Mouse (Mus musculus) midbrain, embryonic 12.5 days (tissue): ENCODE results near the gene Olfr958. TPM values are rescaled to one million over a fixed set of nuclear protein-coding genes. Genes with fewer than 3 reads are reported as not detected.

Experiments
- ATAC-seq: fragments of 200-750 bp; cut with Nextera tagmentation; 2 replicates; pipeline ENCODE4 v1.8.0; 2017; ENCODE audit warnings: low read depth, moderate TSS enrichment, moderate library complexity; ENCODE audit not compliant: low FRiP score
- H3K27ac ChIP-seq: fragments of 300-500 bp; sonication (generic); replicated peaks from 2 replicates; pipeline ENCODE4 v1.5.1; 2016; ENCODE audit warnings: mild to moderate bottlenecking
- H3K27me3 ChIP-seq: fragments of 300-500 bp; sonication (generic); 2 replicates; pipeline ENCODE4 v1.6.1; 2016; ENCODE audit warnings: mild to moderate bottlenecking
- H3K36me3 ChIP-seq: fragments of 300-500 bp; sonication (generic); 2 replicates; pipeline ENCODE4 v1.6.1; 2016
- H3K4me1 ChIP-seq: fragments of 300-500 bp; sonication (generic); 2 replicates; pipeline ENCODE4 v1.6.1; 2016
- H3K4me2 ChIP-seq: fragments of 300-500 bp; sonication (generic); replicated peaks from 2 replicates; pipeline ENCODE4 v1.6.1; 2016; ENCODE audit warnings: mild to moderate bottlenecking, moderate library complexity
- H3K4me3 ChIP-seq: fragments of 300-500 bp; sonication (generic); 2 replicates; pipeline ENCODE4 v1.5.1; 2016; ENCODE audit warnings: mild to moderate bottlenecking
- H3K9ac ChIP-seq: fragments of 300-500 bp; sonication (generic); replicated peaks from 2 replicates; pipeline ENCODE4 v1.6.1; 2016; ENCODE audit warnings: mild to moderate bottlenecking, moderate library complexity
- H3K9me3 ChIP-seq: fragments of 300-500 bp; sonication (generic); 2 replicates; pipeline ENCODE4 v1.6.1; 2016; ENCODE audit warnings: mild to moderate bottlenecking
- WGBS: fragments of 180-500 bp; shearing (Covaris S2); methylation state at CpG from one replicate; pipeline ENCODE4 v1.1.7; 2016; 5-methylcytosine and 5-hydroxymethylcytosine counted together
- polyA plus RNA-seq: library from polyadenylated mRNA; unstranded; fragments of >200 nt; fragmentation: Nextera tagmentation; extraction: Ambion mirVana; gene quantifications from 2 replicates; pipeline ENCODE4 v1.2.1, GENCODE M21; 2016

Gene Olfr958
- polyA plus RNA-seq, 1 experiment from 2014 or later = not detected

GRCm38 (mm10) chr9:39509412-39509811 is 44.4 kb downstream of the Olfr958 start:
- WGBS = 81% methylated on average over 9 of the region's 9 CpGs
- Histone ChIP-seq H3K36me3 (no peaks in the 10 kb centered on the region), H3K9ac (no peak overlapping the region), H3K4me3 (no peak overlapping the region), H3K4me2 (no peak overlapping the region), H3K9me3 (no peaks in the 10 kb centered on the region), H3K27ac (no peak overlapping the region), H3K27me3 (no peaks in the 10 kb centered on the region), H3K4me1 (no peaks in the 10 kb centered on the region)
- no peak for ATAC-seq

GRCm38 (mm10) chr9:39508998-39509397 is 44.9 kb downstream of the Olfr958 start:
- Histone ChIP-seq H3K27me3 (no peaks in the 10 kb centered on the region), H3K27ac (no peak overlapping the region), H3K4me2 (no peak overlapping the region), H3K4me3 (no peak overlapping the region), H3K9me3 (no peaks in the 10 kb centered on the region), H3K9ac (no peak overlapping the region), H3K36me3 (no peaks in the 10 kb centered on the region), H3K4me1 (no peaks in the 10 kb centered on the region)
- 10% methylated on average over 6 of the region's 6 CpGs for WGBS
- ATAC-seq = peak; percentile 74

Other genes with a start within 250 kb of the Olfr958 start
- gene Olfr948, start 228.0 kb downstream of the Olfr958 start, polyA plus RNA-seq = not detected in 2 replicates
- gene Olfr951, start 166.6 kb downstream of the Olfr958 start, polyA plus RNA-seq = not detected in 2 replicates
- not detected in 2 replicates for gene Olfr952, start 126.9 kb downstream of the Olfr958 start, polyA plus RNA-seq
- gene Olfr954, start 97.4 kb downstream of the Olfr958 start, polyA plus RNA-seq = not detected in 2 replicates
- gene Olfr955, start 82.1 kb downstream of the Olfr958 start, polyA plus RNA-seq = not detected in 2 replicates
- gene Olfr44, start 60.1 kb downstream of the Olfr958 start, polyA plus RNA-seq = not detected in 2 replicates
- gene Olfr957, start 38.2 kb downstream of the Olfr958 start, polyA plus RNA-seq = not detected in 2 replicates
- not detected in 2 replicates for gene Olfr959, start 21.5 kb upstream of the Olfr958 start, polyA plus RNA-seq
- 23.2 and 23.6 TPM in 2 replicates for gene AW551984, start 50.3 kb upstream of the Olfr958 start, polyA plus RNA-seq
- not detected in 2 replicates for gene Olfr148, start 56.6 kb upstream of the Olfr958 start, polyA plus RNA-seq
- not detected in 2 replicates for gene Olfr960, start 67.3 kb upstream of the Olfr958 start, polyA plus RNA-seq
- gene Olfr961, start 91.0 kb upstream of the Olfr958 start, polyA plus RNA-seq = not detected in 2 replicates
- not detected in 2 replicates for gene Olfr963, start 113.2 kb upstream of the Olfr958 start, polyA plus RNA-seq
- 0.11 TPM in 1 of 2 replicates, not detected in the other for gene Olfr149, start 153.1 kb upstream of the Olfr958 start, polyA plus RNA-seq
- gene Olfr965, start 157.3 kb upstream of the Olfr958 start, polyA plus RNA-seq = not detected in 2 replicates
- not detected in 2 replicates for gene Olfr150, start 176.9 kb upstream of the Olfr958 start, polyA plus RNA-seq
- gene Olfr967, start 192.2 kb upstream of the Olfr958 start, polyA plus RNA-seq = not detected in 2 replicates
- not detected in 2 replicates for gene Olfr968, start 229.2 kb upstream of the Olfr958 start, polyA plus RNA-seq
- gene Olfr969, start 236.9 kb upstream of the Olfr958 start, polyA plus RNA-seq = not detected in 2 replicates